Mouse (Mus musculus) hindbrain, embryonic 12.5 days (tissue): ENCODE results near the gene Ttc7. TPM values are rescaled to one million over a fixed set of nuclear protein-coding genes. Genes with fewer than 3 reads are reported as not detected.

Experiments
- ATAC-seq: fragments of 200-750 bp; cut with Nextera tagmentation; 2 replicates; pipeline ENCODE4 v1.8.0; 2017; ENCODE audit warnings: moderate TSS enrichment; ENCODE audit not compliant: low FRiP score
- H3K27ac ChIP-seq: fragments of 300-500 bp; sonication (generic); 2 replicates; pipeline ENCODE4 v1.5.1; 2016; ENCODE audit warnings: mild to moderate bottlenecking
- H3K27me3 ChIP-seq: fragments of 300-500 bp; sonication (generic); 2 replicates; pipeline ENCODE4 v1.6.1; 2016; ENCODE audit warnings: mild to moderate bottlenecking
- H3K36me3 ChIP-seq: fragments of 300-500 bp; sonication (generic); 2 replicates; pipeline ENCODE4 v1.6.1; 2016; ENCODE audit warnings: mild to moderate bottlenecking
- H3K4me1 ChIP-seq: fragments of 300-500 bp; sonication (generic); 2 replicates; pipeline ENCODE4 v1.6.1; 2016
- H3K4me2 ChIP-seq: fragments of 300-500 bp; sonication (generic); replicated peaks from 2 replicates; pipeline ENCODE4 v1.6.1; 2016; ENCODE audit warnings: mild to moderate bottlenecking
- H3K4me3 ChIP-seq: fragments of 300-500 bp; sonication (generic); 2 replicates; pipeline ENCODE4 v1.5.1; 2016; ENCODE audit warnings: mild to moderate bottlenecking
- H3K9ac ChIP-seq: fragments of 300-500 bp; sonication (generic); 2 replicates; pipeline ENCODE4 v1.6.1; 2016; ENCODE audit warnings: mild to moderate bottlenecking, moderate library complexity
- H3K9me3 ChIP-seq: fragments of 300-500 bp; sonication (generic); replicated peaks from 2 replicates; pipeline ENCODE4 v1.6.1; 2016; ENCODE audit warnings: mild to moderate bottlenecking
- WGBS: fragments of 180-500 bp; shearing (Covaris S2); methylation state at CpG from one replicate; pipeline ENCODE4 v1.1.7; 2016; 5-methylcytosine and 5-hydroxymethylcytosine counted together
- polyA plus RNA-seq: library from polyadenylated mRNA; unstranded; fragments of >200 nt; fragmentation: Nextera tagmentation; extraction: Ambion mirVana; gene quantifications from 2 replicates; pipeline ENCODE4 v1.2.1, GENCODE M21; 2016

The Ttc7 gene
- polyA plus RNA-seq, result 6.0 and 6.6 TPM in 2 replicates

GRCm38 (mm10) chr17:87282706-87283053 is at the start of gene Ttc7:
Gene Ttc7, plus strand, starts transcription at chr17:87282886.
- H3K36me3 ChIP-seq, result no peaks in the 10 kb centered on the region

GRCm38 (mm10) chr17:87235019-87235418 is 47.7 kb upstream of the Ttc7 start:
- no peak for ATAC-seq
- WGBS, result 94% methylated on average over 6 of the region's 6 CpGs
- peaks cover 16% of the 10 kb centered on the region for H3K4me1 ChIP-seq
- H3K36me3 ChIP-seq, result no peaks in the 10 kb centered on the region
- no peaks in the 10 kb centered on the region; the same call in 1 of the 2 replicates for H3K27me3 ChIP-seq
- H3K4me2 ChIP-seq, result no peak overlapping the region
- no peak overlapping the region for H3K4me3 ChIP-seq
- H3K27ac ChIP-seq, result no peak overlapping the region
- no peaks in the 10 kb centered on the region for H3K9me3 ChIP-seq
- no peak overlapping the region for H3K9ac ChIP-seq

More at GRCm38 (mm10) chr17:87282706-87283053, at the start of gene Ttc7:
- Histone ChIP-seq H3K9ac (peak within 1 kb of the TSS; percentile 85), H3K4me3 (peak within 1 kb of the TSS; percentile 65), H3K9me3 (no peaks in the 10 kb centered on the region), H3K27ac (peak within 1 kb of the TSS; percentile 86), H3K27me3 (peaks cover 40% of the 10 kb centered on the region), H3K4me2 (peak within 1 kb of the TSS; percentile 96), H3K4me1 (peaks cover 27% of the 10 kb centered on the region)
- peak; percentile 95 for ATAC-seq
- 0% methylated on average over 24 of the region's 38 CpGs for WGBS

- Histone ChIP-seq H3K36me3 (no peaks in the 10 kb centered on the region), H3K9ac (no peak overlapping the region), H3K27me3 (no peaks in the 10 kb centered on the region; the same call in 1 of the 2 replicates), H3K4me2 (no peak overlapping the region), H3K4me3 (no peak overlapping the region), H3K27ac (peak overlapping the region; percentile 67), H3K4me1 (peaks cover 16% of the 10 kb centered on the region), H3K9me3 (peaks cover 4% of the 10 kb centered on the region; the same call in 1 of the 2 replicates)
- no peak for ATAC-seq
- WGBS, result 52% methylated on average over 18 of the region's 18 CpGs
Observed at GRCm38 (mm10) chr17:87236725-87237650, 45.7 kb upstream of the Ttc7 start.

GRCm38 (mm10) chr17:87237826-87238225 is 44.9 kb upstream of the Ttc7 start:
- Histone ChIP-seq H3K4me2 (no peak overlapping the region), H3K9me3 (peaks cover 6% of the 10 kb centered on the region; the same call in 1 of the 2 replicates), H3K9ac (no peak overlapping the region), H3K4me1 (peaks cover 16% of the 10 kb centered on the region), H3K36me3 (no peaks in the 10 kb centered on the region), H3K4me3 (no peak overlapping the region), H3K27ac (peak overlapping the region; percentile 67; the same call in 1 of the 2 replicates), H3K27me3 (no peaks in the 10 kb centered on the region; the same call in 1 of the 2 replicates)
- no peak for ATAC-seq
- 74% methylated on average over 11 of the region's 11 CpGs for WGBS

- Histone ChIP-seq H3K36me3 (no peaks in the 10 kb centered on the region), H3K4me3 (no peak overlapping the region), H3K27me3 (0 out of 2 replicates have a peak, but pooled peaks cover 2% of the 10 kb centered on the region), H3K4me2 (no peak overlapping the region), H3K9ac (no peak overlapping the region), H3K4me1 (no peaks in the 10 kb centered on the region), H3K9me3 (peaks cover 6% of the 10 kb centered on the region; the same call in 1 of the 2 replicates), H3K27ac (no peak overlapping the region)
- WGBS, result 79% methylated on average over 9 of the region's 9 CpGs
- ATAC-seq, result no peak
Observed at GRCm38 (mm10) chr17:87246103-87246502, 36.6 kb upstream of the Ttc7 start.

GRCm38 (mm10) chr17:87254384-87254783 is 28.3 kb upstream of the Ttc7 start:
- H3K4me3 ChIP-seq, result no peak overlapping the region
- H3K9ac ChIP-seq, result no peak overlapping the region
- no peak for ATAC-seq

GRCm38 (mm10) chr17:87255672-87256071 is 27.0 kb upstream of the Ttc7 start:
- H3K4me3 ChIP-seq, result no peak overlapping the region
- no peak overlapping the region for H3K27ac ChIP-seq
- no peak overlapping the region for H3K4me2 ChIP-seq
- H3K27me3 ChIP-seq, result no peaks in the 10 kb centered on the region
- peaks cover 67% of the 10 kb centered on the region for H3K36me3 ChIP-seq
- no peak for ATAC-seq
- no peak overlapping the region for H3K9ac ChIP-seq
- H3K4me1 ChIP-seq, result no peaks in the 10 kb centered on the region
- WGBS, result 82% methylated on average over 16 of the region's 16 CpGs
- 0 out of 2 replicates have a peak, but pooled peaks cover 4% of the 10 kb centered on the region for H3K9me3 ChIP-seq

More at GRCm38 (mm10) chr17:87254384-87254783, 28.3 kb upstream of the Ttc7 start:
- WGBS, result 87% methylated on average over 8 of the region's 8 CpGs
- Histone ChIP-seq H3K27ac (no peak overlapping the region), H3K36me3 (peaks cover 54% of the 10 kb centered on the region), H3K27me3 (no peaks in the 10 kb centered on the region), H3K9me3 (no peaks in the 10 kb centered on the region), H3K4me2 (no peak overlapping the region), H3K4me1 (no peaks in the 10 kb centered on the region)

GRCm38 (mm10) chr17:87263401-87263800 is 19.3 kb upstream of the Ttc7 start:
- 92% methylated on average over 6 of the region's 6 CpGs for WGBS
- H3K4me3 ChIP-seq, result no peak overlapping the region
- peaks cover 15% of the 10 kb centered on the region for H3K4me1 ChIP-seq
- H3K36me3 ChIP-seq, result peaks cover 39% of the 10 kb centered on the region
- ATAC-seq, result no peak
- H3K27me3 ChIP-seq, result 0 out of 2 replicates have a peak, but pooled peaks cover 6% of the 10 kb centered on the region
- H3K4me2 ChIP-seq, result no peak overlapping the region
- H3K9ac ChIP-seq, result no peak overlapping the region
- no peak overlapping the region for H3K27ac ChIP-seq
- 0 out of 2 replicates have a peak, but pooled peaks cover 4% of the 10 kb centered on the region for H3K9me3 ChIP-seq

GRCm38 (mm10) chr17:87264054-87264830 is 18.4 kb upstream of the Ttc7 start:
- peak overlapping the region; percentile 84 for H3K4me3 ChIP-seq

GRCm38 (mm10) chr17:87264927-87265791 is 17.5 kb upstream of the Ttc7 start:
- Histone ChIP-seq H3K27me3 (0 out of 2 replicates have a peak, but pooled peaks cover 6% of the 10 kb centered on the region), H3K4me1 (peaks cover 15% of the 10 kb centered on the region), H3K36me3 (peaks cover 24% of the 10 kb centered on the region), H3K27ac (peak overlapping the region; percentile 52; the same call in 1 of the 2 replicates), H3K9ac (peak overlapping the region; percentile 94), H3K9me3 (0 out of 2 replicates have a peak, but pooled peaks cover 4% of the 10 kb centered on the region), H3K4me3 (peak overlapping the region; percentile 84), H3K4me2 (peak overlapping the region; percentile 82)
- 8% methylated on average over 28 of the region's 28 CpGs for WGBS
- peak; percentile 85 for ATAC-seq

More at GRCm38 (mm10) chr17:87264054-87264830, 18.4 kb upstream of the Ttc7 start:
- H3K4me2 ChIP-seq, result peak overlapping the region; percentile 82
- H3K4me1 ChIP-seq, result peaks cover 15% of the 10 kb centered on the region
- 92% methylated on average over 11 of the region's 11 CpGs for WGBS
- peak overlapping the region; percentile 94; the same call in 1 of the 2 replicates for H3K9ac ChIP-seq
- 0 out of 2 replicates have a peak, but pooled peaks cover 4% of the 10 kb centered on the region for H3K9me3 ChIP-seq
- no peak overlapping the region for H3K27ac ChIP-seq
- H3K36me3 ChIP-seq, result peaks cover 34% of the 10 kb centered on the region
- 0 out of 2 replicates have a peak, but pooled peaks cover 6% of the 10 kb centered on the region for H3K27me3 ChIP-seq
- ATAC-seq, result no peak

GRCm38 (mm10) chr17:87265792-87266186 is 16.9 kb upstream of the Ttc7 start, which contains the start of gene Mcfd2:
Gene Mcfd2, minus strand, starts transcription at chr17:87265935.
- WGBS, result under 1% methylated on average over 41 of the region's 41 CpGs
- Histone ChIP-seq H3K9ac (peak within 1 kb of the TSS; percentile 94), H3K9me3 (no peaks in the 10 kb centered on the region), H3K36me3 (peaks cover 18% of the 10 kb centered on the region), H3K4me1 (peaks cover 15% of the 10 kb centered on the region), H3K27me3 (0 out of 2 replicates have a peak, but pooled peaks cover 6% of the 10 kb centered on the region), H3K27ac (peak within 1 kb of the TSS; percentile 52), H3K4me2 (peak within 1 kb of the TSS; percentile 82), H3K4me3 (peak within 1 kb of the TSS; percentile 84)
- ATAC-seq, result peak; percentile 90
